Mouse (Mus musculus) G1E (cell line): ENCODE measurements around the gene Sh3kbp1. TPM values are rescaled to one million over a fixed set of nuclear protein-coding genes. Genes with fewer than 3 reads are reported as not detected.

Source experiments
- ATAC-seq: 2 replicates; pipeline ENCODE4 v1.8.0; 2016; ENCODE audit warnings: mild to moderate bottlenecking; ENCODE audit not compliant: insufficient number of reproducible peaks, poor library complexity, low FRiP score, severe bottlenecking; ENCODE audit errors: extremely low read depth
- DNase-seq: peaks from one replicate; pipeline ENCODE4 v3.0.0; 2012; ENCODE audit warnings: low spot score
- H3K27me3 ChIP-seq: 2 replicates; pipeline ENCODE4 v1.6.1; 2012; ENCODE audit warnings: mild to moderate bottlenecking, low read length, inconsistent platforms; ENCODE audit not compliant: insufficient read depth
- H3K36me3 ChIP-seq: replicated peaks from 2 replicates; pipeline ENCODE3; 2012; ENCODE audit warnings: mild to moderate bottlenecking, inconsistent platforms
- H3K4me1 ChIP-seq: 2 replicates; pipeline ENCODE4 v1.6.1; 2012; ENCODE audit warnings: low read depth, low read length, inconsistent platforms, mixed read lengths; ENCODE audit not compliant: insufficient read depth
- H3K4me3 ChIP-seq: 2 replicates; pipeline ENCODE4 v1.5.1; 2012; ENCODE audit warnings: low read depth, mild to moderate bottlenecking, inconsistent platforms, low read length, moderate library complexity, mixed read lengths
- H3K9me3 ChIP-seq: replicated peaks from 2 replicates; pipeline ENCODE4 v1.6.1; 2012; ENCODE audit warnings: inconsistent platforms
- CTCF ChIP-seq: IDR thresholded peaks from 2 replicates; pipeline ENCODE4 v1.5.1; 2012; ENCODE audit warnings: low read depth, low read length, inconsistent platforms, mixed read lengths
- GATA1 ChIP-seq: IDR thresholded peaks from 2 replicates; pipeline ENCODE4 v1.6.1; 2012; ENCODE audit warnings: borderline replicate concordance, low read length, inconsistent platforms, mixed read lengths
- GATA2 ChIP-seq: IDR thresholded peaks from 2 replicates; pipeline ENCODE4 v1.6.1; 2012; ENCODE audit warnings: low read depth, low read length, inconsistent platforms, borderline replicate concordance
- POLR2AphosphoS5 ChIP-seq: IDR thresholded peaks from 2 replicates; pipeline ENCODE4 v1.6.1; 2012; ENCODE audit warnings: low read depth, low read length, inconsistent platforms; ENCODE audit not compliant: insufficient replicate concordance
- TAL1 ChIP-seq: conservative IDR thresholded peaks from 2 replicates; pipeline ENCODE4 v1.6.1; 2012; ENCODE audit warnings: low read depth, low read length, inconsistent platforms, mixed read lengths
- polyA plus RNA-seq: library from polyadenylated mRNA; stranded (reverse); fragments of >175 nt; gene quantifications from 2 replicates; pipeline ENCODE4 v1.2.3, GENCODE M21; 2012
- total RNA-seq, 2 experiments: library from RNA; stranded (forward) in 1 of 2; stranded (reverse) in 1 of 2; fragments of 200-1000 nt in 1 of 2; fragments of >200 nt in 1 of 2; fragmentation: Nextera tagmentation in 1 of 2; gene quantifications; 2 replicates each; pipeline ENCODE4 v1.2.3; 2014 to 2017

Sh3kbp1 gene
- total and polyA plus RNA-seq, 3 experiments: 13.3 to 242 (median 231) TPM

DNA sequence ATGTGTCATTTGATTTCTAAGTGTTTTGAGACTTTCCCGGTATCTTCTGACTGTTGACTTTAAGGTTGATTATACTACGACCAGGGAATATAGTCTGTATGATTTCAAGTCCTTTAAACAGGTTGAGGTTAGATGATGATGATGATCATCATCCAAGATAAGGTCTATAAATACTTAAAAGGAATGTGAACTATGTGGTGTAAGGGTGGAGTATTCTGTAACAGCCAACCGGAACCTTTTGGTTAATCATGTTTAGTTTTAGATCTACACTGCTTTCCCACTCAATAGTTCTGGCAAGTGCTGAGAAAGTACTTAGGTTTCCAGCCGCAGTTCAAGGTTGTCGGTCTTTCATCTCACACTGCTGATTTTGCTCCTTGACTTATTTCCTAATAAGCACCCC, 66.1 kb downstream of the Sh3kbp1 start:
- no peak for ATAC-seq
- H3K27me3 ChIP-seq: no peaks in the 10 kb centered on the region
- no peaks in the 10 kb centered on the region for H3K9me3 ChIP-seq
- H3K4me1 ChIP-seq: peaks cover 39% of the 10 kb centered on the region
- peaks cover 14% of the 10 kb centered on the region for H3K36me3 ChIP-seq
- no peak overlapping the region for H3K4me3 ChIP-seq
- TF ChIP-seq CTCF: no peak
- TF ChIP-seq GATA1: no peak
- no peak for TF ChIP-seq TAL1
- no peak for DNase-seq

DNA sequence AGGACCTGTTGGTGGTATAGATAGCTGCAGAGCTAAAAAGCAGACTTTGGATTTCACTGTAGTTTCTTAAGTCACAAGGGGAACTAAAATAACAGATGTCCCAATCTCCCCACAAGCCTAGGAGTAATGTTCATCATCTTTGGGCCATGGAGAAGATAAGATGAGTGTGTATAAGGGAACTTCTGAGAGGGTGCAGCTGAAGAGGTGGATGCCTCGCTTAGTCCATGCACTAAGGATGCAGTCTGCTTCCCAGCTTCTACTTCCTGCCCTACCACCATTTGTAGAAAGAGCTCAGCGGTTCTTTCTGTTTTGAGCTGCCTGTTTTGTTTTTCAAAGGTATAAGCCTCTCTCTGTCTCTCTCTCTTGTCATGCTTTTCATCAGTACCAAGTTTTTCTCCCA, 69.5 kb downstream of the Sh3kbp1 start:
- peaks cover 13% of the 10 kb centered on the region for H3K4me1 ChIP-seq
- TF ChIP-seq GATA1 (no peak), CTCF (no peak), POLR2AphosphoS5 (no peak), GATA2 (no peak), TAL1 (no peak)
- no peak for DNase-seq
- no peak overlapping the region for H3K4me3 ChIP-seq
- no peaks in the 10 kb centered on the region for H3K9me3 ChIP-seq
- H3K36me3 ChIP-seq: peaks cover 18% of the 10 kb centered on the region
- no peaks in the 10 kb centered on the region for H3K27me3 ChIP-seq
- ATAC-seq: no peak

DNA sequence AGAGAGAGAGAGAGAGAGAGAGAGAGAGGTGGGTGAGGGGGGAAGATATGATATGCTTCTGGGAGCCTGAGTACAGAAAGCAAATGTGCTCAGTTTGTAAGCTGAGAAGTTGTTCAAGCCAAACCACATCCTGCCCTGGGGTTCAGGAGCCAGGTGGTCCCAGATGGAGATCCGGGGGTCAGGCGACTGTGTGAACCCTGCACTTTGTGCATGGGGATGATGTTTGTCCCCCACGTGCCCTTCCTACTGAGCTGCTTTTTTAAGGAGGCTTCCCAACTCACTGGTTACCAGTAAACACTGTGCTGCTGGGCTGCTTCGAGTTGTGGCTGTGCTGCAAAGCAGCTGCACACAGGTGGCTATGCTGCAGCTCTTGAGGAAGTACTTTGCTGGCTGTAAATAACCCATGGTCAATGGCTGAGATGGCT, 70.0 kb downstream of the Sh3kbp1 start:
- Histone ChIP-seq H3K4me1 (peaks cover 13% of the 10 kb centered on the region), H3K4me3 (no peak overlapping the region; the same call in 1 of the 2 replicates), H3K9me3 (no peaks in the 10 kb centered on the region), H3K27me3 (no peaks in the 10 kb centered on the region), H3K36me3 (peaks cover 18% of the 10 kb centered on the region)
- TF ChIP-seq GATA1 (no peak), TAL1 (no peak), CTCF (no peak)
- ATAC-seq (peak; percentile 54), DNase-seq (no peak)

DNA sequence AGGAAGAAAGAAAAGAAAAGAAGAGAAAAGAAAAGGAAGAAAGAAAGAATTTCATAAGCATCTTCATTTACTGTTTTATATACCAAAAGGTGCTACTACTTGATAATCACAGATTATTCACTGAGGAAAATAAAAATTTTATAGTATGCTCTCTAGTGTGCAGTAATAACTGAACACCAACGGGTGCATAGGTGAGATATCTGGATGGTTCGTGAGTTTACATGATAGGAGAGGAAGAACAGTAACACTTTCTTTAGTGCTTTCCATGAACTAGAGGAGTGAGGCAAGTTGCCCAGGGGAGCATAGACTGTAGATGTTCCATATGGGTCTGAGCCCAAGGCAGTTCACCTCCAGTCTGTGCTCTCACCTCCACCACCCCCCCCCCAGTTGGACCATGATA, 75.8 kb downstream of the Sh3kbp1 start:
- H3K36me3 ChIP-seq: peaks cover 7% of the 10 kb centered on the region
- DNase-seq (no peak), ATAC-seq (no peak)
- H3K4me1 ChIP-seq: peaks cover 3% of the 10 kb centered on the region
- H3K27me3 ChIP-seq: no peaks in the 10 kb centered on the region
- no peak overlapping the region for H3K4me3 ChIP-seq
- H3K9me3 ChIP-seq: no peaks in the 10 kb centered on the region
- TF ChIP-seq POLR2AphosphoS5: no peak
- TF ChIP-seq GATA2: no peak
- TF ChIP-seq TAL1: no peak
- TF ChIP-seq CTCF: no peak
- no peak for TF ChIP-seq GATA1

DNA sequence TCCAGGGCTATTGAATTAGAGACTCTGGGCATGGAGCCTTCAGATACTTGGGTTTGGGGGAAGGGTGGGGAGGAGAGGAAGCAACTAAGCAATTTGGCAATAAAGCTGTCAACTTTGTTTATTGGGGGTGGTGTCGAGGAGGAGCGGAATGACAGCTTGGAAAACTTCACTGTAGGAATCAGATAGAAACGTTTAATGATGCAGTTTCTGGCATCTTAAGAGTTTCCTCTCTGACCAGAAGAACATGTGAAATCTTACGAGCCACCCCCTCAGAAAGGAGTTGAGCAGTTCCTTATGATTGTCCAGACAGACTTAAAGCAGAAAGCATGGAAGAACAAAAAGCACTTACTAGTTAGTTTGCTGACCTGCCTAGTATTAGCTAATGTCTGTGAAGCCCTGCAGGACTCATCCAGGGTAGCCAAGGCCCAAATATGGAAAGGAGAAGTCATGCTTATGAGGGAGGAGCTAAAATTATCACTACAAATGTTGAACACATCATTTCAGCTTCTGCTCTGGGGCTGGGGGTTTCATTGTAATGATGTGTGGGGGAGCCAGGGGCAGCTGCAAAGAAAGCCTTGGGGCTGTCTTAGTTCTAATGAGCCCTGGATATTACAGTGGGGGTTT, 77.4 kb downstream of the Sh3kbp1 start:
- Histone ChIP-seq H3K4me3 (no peak overlapping the region), H3K4me1 (peaks cover 3% of the 10 kb centered on the region), H3K36me3 (peaks cover 7% of the 10 kb centered on the region), H3K9me3 (no peaks in the 10 kb centered on the region), H3K27me3 (no peaks in the 10 kb centered on the region)
- no peak for DNase-seq
- TF ChIP-seq GATA1: no peak
- TF ChIP-seq TAL1: no peak
- TF ChIP-seq POLR2AphosphoS5: no peak
- no peak for TF ChIP-seq CTCF
- no peak for TF ChIP-seq GATA2
- ATAC-seq: no peak

DNA sequence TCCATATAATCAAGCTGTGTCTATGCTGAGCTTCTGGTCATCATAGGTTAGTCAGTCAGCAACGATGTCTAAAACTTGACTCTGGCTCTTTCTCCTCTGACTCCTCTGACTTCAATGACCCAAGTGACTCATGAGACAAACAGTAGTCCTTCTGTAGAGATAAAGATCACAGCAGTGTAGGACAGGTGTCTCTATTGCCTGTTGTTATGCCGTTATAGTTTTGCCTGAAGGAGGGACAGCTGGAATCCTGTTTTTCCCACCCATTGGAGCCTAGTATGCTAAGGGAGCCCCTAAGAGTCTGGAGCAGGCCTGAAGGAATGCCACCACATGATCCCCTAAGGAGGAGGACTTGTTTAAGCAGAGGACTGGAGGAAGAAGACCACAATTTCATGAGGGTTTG, 78.3 kb downstream of the Sh3kbp1 start:
- H3K27me3 ChIP-seq: no peaks in the 10 kb centered on the region
- ATAC-seq (no peak), DNase-seq (no peak)
- H3K4me1 ChIP-seq: peaks cover 3% of the 10 kb centered on the region
- no peak for TF ChIP-seq POLR2AphosphoS5
- no peak for TF ChIP-seq CTCF
- TF ChIP-seq TAL1: no peak
- no peak for TF ChIP-seq GATA2
- TF ChIP-seq GATA1: no peak
- H3K36me3 ChIP-seq: peaks cover 5% of the 10 kb centered on the region
- H3K4me3 ChIP-seq: no peak overlapping the region
- no peaks in the 10 kb centered on the region for H3K9me3 ChIP-seq
